Mouse (Mus musculus): ENCODE results near the gene Dgke. TPM values are rescaled to one million over a fixed set of nuclear protein-coding genes. Genes with fewer than 3 reads are reported as not detected.
"Not testable (repeated sequence)": the region's sequence is repeated elsewhere in the genome, so short reads cannot be mapped to it uniquely, and the experiment has no call there.

Gene Dgke
- polyA plus RNA-seq, 1 experiment from 2014 or later: 8.7 TPM

DNA sequence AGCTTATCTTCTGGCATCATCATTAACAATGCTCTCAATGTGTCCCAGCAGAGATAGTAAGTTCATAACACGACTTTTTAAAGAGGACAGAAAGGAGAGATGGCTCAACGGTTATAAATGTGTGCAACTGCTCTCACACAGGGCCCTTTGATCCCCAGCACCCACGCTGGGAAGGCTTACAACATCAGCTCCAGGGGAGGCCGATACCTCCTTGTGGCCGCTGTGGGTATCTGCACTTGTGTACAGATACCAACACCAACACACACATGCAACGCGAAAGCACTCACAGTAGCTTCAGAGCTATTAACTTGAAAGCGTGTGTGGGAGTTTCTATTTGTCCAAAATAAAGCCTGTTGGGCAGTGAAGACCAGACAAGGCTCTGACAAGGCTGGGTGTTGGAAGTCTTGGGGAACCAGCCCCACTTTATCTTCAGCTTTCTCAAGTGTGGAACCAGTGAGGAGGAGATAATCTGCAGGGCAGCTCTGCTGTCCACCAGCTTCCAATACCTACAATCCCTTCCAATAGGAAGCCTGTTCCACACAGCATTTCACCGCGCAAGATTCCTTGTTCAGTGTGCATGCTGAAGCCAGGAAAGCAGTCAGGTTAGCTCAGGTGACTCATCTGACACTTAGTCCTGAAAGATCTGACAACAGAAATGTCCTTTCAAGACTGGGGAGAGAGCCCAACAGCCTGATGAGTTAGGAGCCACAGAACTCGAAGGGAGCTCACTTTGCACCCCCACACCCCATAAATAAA, 8.0 kb downstream of the Dgke start:
- Histone ChIP-seq H3K4me1 (ENCODE audit: control insufficient read depth, insufficient read depth, low read length) (peaks cover 26% of the 10 kb centered on the region), H3K4me2 (ENCODE audit: low read depth, low read length) (peak overlapping the region; percentile 88), H3K9me3 (replicated peaks; ENCODE audit: control insufficient read depth, low read length) (no peaks in the 10 kb centered on the region), H3K4me3 (ENCODE audit: low read length) (peak overlapping the region; percentile 94), H3K36me3 (ENCODE audit: control insufficient read depth, insufficient read depth) (peaks cover 4% of the 10 kb centered on the region; the same call in 1 of the 2 replicates), H3K9ac (ENCODE audit: low read length) (peak overlapping the region; percentile 92), H3K27ac (ENCODE audit: low read length) (peak overlapping the region; percentile 24; the same call in 1 of the 2 replicates), H3K27me3 (ENCODE audit: control insufficient read depth, insufficient read depth, low read length) (no peaks in the 10 kb centered on the region)
- WGBS: 61% methylated on average over 11 of the region's 11 CpGs
- ATAC-seq (replicated peaks; ENCODE audit: extremely low read depth, insufficient read depth, low FRiP score): no peak

- peak overlapping the region; percentile 85 for H3K27ac ChIP-seq (ENCODE audit: low read length)
- peaks cover 9% of the 10 kb centered on the region; the same call in 1 of the 2 replicates for H3K36me3 ChIP-seq (ENCODE audit: control insufficient read depth, insufficient read depth)
- peak overlapping the region; percentile 61 for H3K9ac ChIP-seq (ENCODE audit: low read length)
- peak overlapping the region; percentile 3; the same call in 1 of the 2 replicates for H3K4me3 ChIP-seq (ENCODE audit: low read length)
- H3K4me2 ChIP-seq (ENCODE audit: low read depth, low read length): peak overlapping the region; percentile 40
- H3K27me3 ChIP-seq (ENCODE audit: control insufficient read depth, insufficient read depth, low read length): no peaks in the 10 kb centered on the region
- no peak for ATAC-seq (replicated peaks; ENCODE audit: extremely low read depth, insufficient read depth, low FRiP score)
- peaks cover 26% of the 10 kb centered on the region for H3K4me1 ChIP-seq (ENCODE audit: control insufficient read depth, insufficient read depth, low read length)
- H3K9me3 ChIP-seq (replicated peaks; ENCODE audit: control insufficient read depth, low read length): no peaks in the 10 kb centered on the region
- 38% methylated on average over 13 of the region's 13 CpGs for WGBS
Measured at GRCm38 (mm10) chr11:89055931-89056690, 10.5 kb downstream of the Dgke start.

- H3K4me2 ChIP-seq (ENCODE audit: low read depth, low read length): no peak overlapping the region
- no peak overlapping the region for H3K27ac ChIP-seq (ENCODE audit: low read length)
- H3K27me3 ChIP-seq (ENCODE audit: control insufficient read depth, insufficient read depth, low read length): no peaks in the 10 kb centered on the region
- H3K9ac ChIP-seq (ENCODE audit: low read length): no peak overlapping the region
- no peak for ATAC-seq (replicated peaks; ENCODE audit: extremely low read depth, insufficient read depth, low FRiP score)
- H3K36me3 ChIP-seq (ENCODE audit: control insufficient read depth, insufficient read depth): peaks cover 36% of the 10 kb centered on the region
- no peak overlapping the region for H3K4me3 ChIP-seq (ENCODE audit: low read length)
- no peaks in the 10 kb centered on the region for H3K9me3 ChIP-seq (replicated peaks; ENCODE audit: control insufficient read depth, low read length)
- H3K4me1 ChIP-seq (ENCODE audit: control insufficient read depth, insufficient read depth, low read length): peaks cover 10% of the 10 kb centered on the region
- 77% methylated on average over 6 of the region's 6 CpGs for WGBS
Measured at GRCm38 (mm10) chr11:89051767-89052166, 14.9 kb downstream of the Dgke start.

DNA sequence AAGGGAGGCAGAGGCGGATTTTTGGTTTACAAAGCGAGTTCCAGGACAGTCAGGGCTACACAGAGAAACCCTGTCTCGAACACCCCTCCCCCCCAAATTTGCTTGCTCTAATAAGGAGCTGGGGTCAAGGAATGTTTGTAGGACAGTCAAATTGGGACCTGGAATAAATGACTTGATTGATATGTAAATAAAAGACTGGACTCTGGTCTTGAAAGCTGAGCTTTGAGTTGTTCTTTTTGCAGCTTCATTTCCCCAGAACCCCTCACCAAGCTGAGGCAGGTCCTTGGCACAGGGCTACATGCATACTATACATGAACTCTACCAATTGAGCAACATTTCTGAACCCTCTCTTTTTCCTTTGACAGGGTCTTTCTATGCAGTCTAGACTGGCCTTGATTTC, 20.6 kb downstream of the Dgke start:
- H3K36me3 ChIP-seq (ENCODE audit: control insufficient read depth, insufficient read depth): peaks cover 64% of the 10 kb centered on the region
- no peaks in the 10 kb centered on the region for H3K4me1 ChIP-seq (ENCODE audit: control insufficient read depth, insufficient read depth, low read length)
- peaks cover 10% of the 10 kb centered on the region for H3K9me3 ChIP-seq (replicated peaks; ENCODE audit: control insufficient read depth, low read length)
- H3K27ac ChIP-seq (ENCODE audit: low read length): no peak overlapping the region
- H3K9ac ChIP-seq (ENCODE audit: low read length): no peak overlapping the region
- no peak for ATAC-seq (replicated peaks; ENCODE audit: extremely low read depth, insufficient read depth, low FRiP score)
- WGBS: 96% methylated on average over 3 of the region's 3 CpGs
- H3K4me2 ChIP-seq (ENCODE audit: low read depth, low read length): no peak overlapping the region
- no peak overlapping the region for H3K4me3 ChIP-seq (ENCODE audit: low read length)
- H3K27me3 ChIP-seq (ENCODE audit: control insufficient read depth, insufficient read depth, low read length): no peaks in the 10 kb centered on the region

DNA sequence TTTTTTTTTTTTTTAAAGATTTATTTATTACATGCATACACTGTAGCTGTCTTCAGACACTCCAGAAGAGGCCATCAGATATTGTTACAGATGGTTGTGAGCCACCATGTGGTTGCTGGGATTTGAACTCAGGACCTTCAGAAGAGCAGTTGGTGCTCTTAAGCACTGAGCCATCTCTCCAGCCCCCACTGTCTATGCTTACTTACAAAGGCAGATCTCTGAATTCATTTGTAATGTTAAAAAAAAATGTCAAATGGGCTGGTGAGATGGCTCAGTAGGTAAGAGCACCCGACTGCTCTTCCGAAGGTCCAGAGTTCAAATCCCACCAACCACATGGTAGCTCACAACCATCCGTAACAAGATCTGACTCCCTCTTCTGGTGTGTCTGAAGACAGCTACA, 21.1 kb downstream of the Dgke start:
- H3K9ac ChIP-seq (ENCODE audit: low read length); H3K27me3 ChIP-seq (ENCODE audit: control insufficient read depth, insufficient read depth, low read length); H3K4me3 ChIP-seq (ENCODE audit: low read length); H3K4me2 ChIP-seq (ENCODE audit: low read depth, low read length); H3K9me3 ChIP-seq (replicated peaks; ENCODE audit: control insufficient read depth, low read length); ATAC-seq (replicated peaks; ENCODE audit: extremely low read depth, insufficient read depth, low FRiP score); H3K4me1 ChIP-seq (ENCODE audit: control insufficient read depth, insufficient read depth, low read length); H3K27ac ChIP-seq (ENCODE audit: low read length): not testable (repeated sequence)
- H3K36me3 ChIP-seq (ENCODE audit: control insufficient read depth, insufficient read depth): peaks cover 64% of the 10 kb centered on the region
- WGBS: 89% methylated on average over 3 of the region's 3 CpGs

DNA sequence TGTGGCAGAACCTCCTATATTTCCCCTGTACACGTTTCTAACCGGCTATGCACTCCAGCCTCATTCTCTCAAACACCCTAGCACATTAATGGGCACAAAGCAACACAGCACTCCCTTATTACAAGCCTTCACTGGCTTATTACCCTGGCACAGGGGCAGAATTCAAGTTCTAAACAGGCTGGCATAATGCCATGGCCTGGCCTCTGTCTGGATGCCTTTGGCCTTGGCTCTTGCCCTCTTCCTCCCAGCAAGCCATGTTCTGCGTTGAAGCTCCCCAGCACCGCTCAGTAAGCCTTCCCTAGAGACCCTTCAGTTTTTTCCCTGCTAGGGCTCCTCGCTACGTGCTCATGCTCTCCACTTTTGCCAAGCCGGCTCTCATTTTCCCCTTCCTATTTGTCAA, 23.6 kb downstream of the Dgke start:
- ATAC-seq (replicated peaks; ENCODE audit: extremely low read depth, insufficient read depth, low FRiP score): no peak
- Histone ChIP-seq H3K4me3 (ENCODE audit: low read length) (no peak overlapping the region), H3K36me3 (ENCODE audit: control insufficient read depth, insufficient read depth) (peaks cover 69% of the 10 kb centered on the region), H3K4me1 (ENCODE audit: control insufficient read depth, insufficient read depth, low read length) (no peaks in the 10 kb centered on the region), H3K9me3 (replicated peaks; ENCODE audit: control insufficient read depth, low read length) (peaks cover 10% of the 10 kb centered on the region), H3K27me3 (ENCODE audit: control insufficient read depth, insufficient read depth, low read length) (no peaks in the 10 kb centered on the region), H3K9ac (ENCODE audit: low read length) (no peak overlapping the region), H3K27ac (ENCODE audit: low read length) (no peak overlapping the region), H3K4me2 (ENCODE audit: low read depth, low read length) (no peak overlapping the region)
- 81% methylated on average over 7 of the region's 7 CpGs for WGBS

DNA sequence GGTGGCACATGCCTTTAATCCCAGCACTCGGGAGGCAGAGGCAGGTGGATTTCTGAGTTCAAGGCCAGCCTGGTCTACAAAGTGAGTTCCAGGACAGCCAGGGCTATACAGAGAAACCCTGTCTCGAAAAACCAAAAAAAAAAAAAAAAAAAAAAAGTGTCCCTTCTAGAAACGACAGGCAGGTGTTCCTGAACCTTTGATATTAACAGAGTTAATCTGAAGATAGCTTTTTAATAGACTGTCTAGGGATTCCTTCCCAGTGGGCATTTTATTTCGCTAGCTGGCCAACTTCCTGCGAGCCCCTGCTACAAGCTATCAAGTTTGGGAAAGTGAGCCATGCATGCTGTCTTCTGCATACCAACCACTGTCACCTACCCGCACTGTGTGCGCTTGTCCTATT, 25.6 kb downstream of the Dgke start:
- not testable (repeated sequence) for H3K27me3 ChIP-seq (ENCODE audit: control insufficient read depth, insufficient read depth, low read length); H3K4me1 ChIP-seq (ENCODE audit: control insufficient read depth, insufficient read depth, low read length); H3K9ac ChIP-seq (ENCODE audit: low read length); H3K4me2 ChIP-seq (ENCODE audit: low read depth, low read length); H3K4me3 ChIP-seq (ENCODE audit: low read length); H3K9me3 ChIP-seq (replicated peaks; ENCODE audit: control insufficient read depth, low read length); H3K27ac ChIP-seq (ENCODE audit: low read length); ATAC-seq (replicated peaks; ENCODE audit: extremely low read depth, insufficient read depth, low FRiP score)
- WGBS: 92% methylated on average over 6 of the region's 7 CpGs
- peaks cover 53% of the 10 kb centered on the region for H3K36me3 ChIP-seq (ENCODE audit: control insufficient read depth, insufficient read depth)

GRCm38 (mm10) chr11:89039325-89039724, 27.3 kb downstream of the Dgke start:
- Histone ChIP-seq H3K4me1 (ENCODE audit: control insufficient read depth, insufficient read depth, low read length) (no peaks in the 10 kb centered on the region), H3K4me2 (ENCODE audit: low read depth, low read length) (no peak overlapping the region), H3K9me3 (replicated peaks; ENCODE audit: control insufficient read depth, low read length) (peaks cover under 1% of the 10 kb centered on the region; the same call in 1 of the 2 replicates), H3K27ac (ENCODE audit: low read length) (no peak overlapping the region), H3K27me3 (ENCODE audit: control insufficient read depth, insufficient read depth, low read length) (no peaks in the 10 kb centered on the region), H3K9ac (ENCODE audit: low read length) (no peak overlapping the region), H3K36me3 (ENCODE audit: control insufficient read depth, insufficient read depth) (peaks cover 35% of the 10 kb centered on the region), H3K4me3 (ENCODE audit: low read length) (no peak overlapping the region)
- WGBS: 27% methylated on average over 3 of the region's 3 CpGs
- no peak for ATAC-seq (replicated peaks; ENCODE audit: extremely low read depth, insufficient read depth, low FRiP score)

- Histone ChIP-seq H3K4me2 (ENCODE audit: low read depth, low read length) (no peak overlapping the region), H3K27me3 (ENCODE audit: control insufficient read depth, insufficient read depth, low read length) (no peaks in the 10 kb centered on the region), H3K9ac (ENCODE audit: low read length) (no peak overlapping the region), H3K27ac (ENCODE audit: low read length) (no peak overlapping the region), H3K9me3 (replicated peaks; ENCODE audit: control insufficient read depth, low read length) (no peaks in the 10 kb centered on the region), H3K36me3 (ENCODE audit: control insufficient read depth, insufficient read depth) (peaks cover 31% of the 10 kb centered on the region), H3K4me1 (ENCODE audit: control insufficient read depth, insufficient read depth, low read length) (no peaks in the 10 kb centered on the region), H3K4me3 (ENCODE audit: low read length) (no peak overlapping the region)
- no peak for ATAC-seq (replicated peaks; ENCODE audit: extremely low read depth, insufficient read depth, low FRiP score)
- WGBS: 83% methylated on average over 6 of the region's 6 CpGs
Measured at GRCm38 (mm10) chr11:89038496-89038895, 28.2 kb downstream of the Dgke start.

Measured in heart, embryonic 16.5 days (tissue).